Mouse (Mus musculus) intestine, embryonic 16.5 days (tissue): ENCODE data around the gene Wbp1l. TPM values are rescaled to one million over a fixed set of nuclear protein-coding genes. Genes with fewer than 3 reads are reported as not detected.

Experiments used
- ATAC-seq: fragments of 200-750 bp; cut with Nextera tagmentation; 2 replicates; pipeline ENCODE4 v1.8.0; 2017; ENCODE audit warnings: moderate TSS enrichment, moderate library complexity
- H3K27ac ChIP-seq: fragments of 300-500 bp; sonication (generic); 2 replicates; pipeline ENCODE4 v1.5.1; 2014; ENCODE audit warnings: mild to moderate bottlenecking, low read length
- H3K27me3 ChIP-seq: fragments of 300-500 bp; sonication (generic); replicated peaks from 2 replicates; pipeline ENCODE4 v1.6.1; 2014; ENCODE audit warnings: low read length, control low read depth, mixed read lengths; ENCODE audit not compliant: control insufficient read depth, insufficient read depth
- H3K36me3 ChIP-seq: fragments of 300-500 bp; sonication (generic); 2 replicates; pipeline ENCODE4 v1.6.1; 2014; ENCODE audit warnings: low read length, control low read depth; ENCODE audit not compliant: control insufficient read depth, insufficient read depth
- H3K4me1 ChIP-seq: fragments of 300-500 bp; sonication (generic); 2 replicates; pipeline ENCODE4 v1.6.1; 2014; ENCODE audit warnings: low read length, control low read depth, mixed read lengths; ENCODE audit not compliant: control insufficient read depth, insufficient read depth
- H3K4me2 ChIP-seq: fragments of 300-500 bp; sonication (generic); 2 replicates; pipeline ENCODE4 v1.6.1; 2014; ENCODE audit warnings: low read depth, low read length, control low read depth
- H3K4me3 ChIP-seq: fragments of 300-500 bp; sonication (generic); 2 replicates; pipeline ENCODE4 v1.5.1; 2014; ENCODE audit warnings: mild to moderate bottlenecking, low read length
- H3K9ac ChIP-seq: fragments of 300-500 bp; sonication (generic); 2 replicates; pipeline ENCODE4 v1.6.1; 2014; ENCODE audit warnings: low read depth, low read length
- H3K9me3 ChIP-seq: fragments of 300-500 bp; sonication (generic); 2 replicates; pipeline ENCODE4 v1.6.1; 2016; ENCODE audit warnings: low read length, control low read depth; ENCODE audit not compliant: control insufficient read depth
- WGBS: fragments of 180-500 bp; shearing (Covaris S2); extraction: QIAGEN DNeasy Blood & Tissue Kit; methylation state at CpG from one replicate; pipeline ENCODE4 v1.1.7; 2014; 5-methylcytosine and 5-hydroxymethylcytosine counted together
- polyA plus RNA-seq: library from polyadenylated mRNA; unstranded; fragments of >200 nt; fragmentation: Nextera tagmentation; extraction: Ambion mirVana; gene quantifications from 2 replicates; pipeline ENCODE4 v1.2.1, GENCODE M21; 2015

Gene Wbp1l
- polyA plus RNA-seq = 39.3 and 40.0 TPM in 2 replicates

DNA sequence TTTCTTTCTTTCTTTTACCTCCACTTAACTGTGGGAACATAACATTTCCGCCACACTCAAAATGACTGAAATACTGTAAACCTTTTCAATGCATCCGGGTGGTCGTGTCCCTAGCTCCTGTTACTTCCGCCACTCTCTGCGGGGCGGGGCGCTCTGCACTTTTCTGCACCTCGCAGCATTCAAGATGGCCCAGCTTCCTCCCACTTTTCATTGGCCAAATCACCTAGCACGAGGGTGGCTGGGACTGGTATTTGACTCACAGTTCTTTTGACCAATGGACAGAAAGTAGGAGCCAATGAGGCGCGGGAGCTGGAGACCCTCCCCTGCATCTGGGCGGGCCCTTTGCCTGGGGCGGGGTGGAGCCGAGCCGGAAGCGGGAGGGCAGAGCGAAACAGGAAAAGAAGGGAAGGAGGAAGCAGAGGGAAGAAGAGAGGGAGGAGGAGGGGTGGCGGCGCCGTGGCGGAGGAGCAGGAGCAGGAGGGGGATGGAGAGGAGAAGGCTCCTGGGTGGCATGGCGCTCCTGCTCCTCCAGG lies at the start of gene Wbp1l:
Wbp1l (plus strand) TSS at position 365 of the 533 bp plus-strand sequence.
- Histone ChIP-seq H3K27ac (peak within 1 kb of the TSS; percentile 57), H3K9ac (peak within 1 kb of the TSS; percentile 87), H3K4me1 (peaks cover 21% of the 10 kb centered on the region), H3K9me3 (no peaks in the 10 kb centered on the region), H3K27me3 (no peaks in the 10 kb centered on the region), H3K4me2 (peak within 1 kb of the TSS; percentile 69), H3K4me3 (peak within 1 kb of the TSS; percentile 96), H3K36me3 (0 out of 2 replicates have a peak, but pooled peaks cover 4% of the 10 kb centered on the region)
- WGBS = under 1% methylated on average over 21 of the region's 22 CpGs
- peak; percentile 99 for ATAC-seq

DNA sequence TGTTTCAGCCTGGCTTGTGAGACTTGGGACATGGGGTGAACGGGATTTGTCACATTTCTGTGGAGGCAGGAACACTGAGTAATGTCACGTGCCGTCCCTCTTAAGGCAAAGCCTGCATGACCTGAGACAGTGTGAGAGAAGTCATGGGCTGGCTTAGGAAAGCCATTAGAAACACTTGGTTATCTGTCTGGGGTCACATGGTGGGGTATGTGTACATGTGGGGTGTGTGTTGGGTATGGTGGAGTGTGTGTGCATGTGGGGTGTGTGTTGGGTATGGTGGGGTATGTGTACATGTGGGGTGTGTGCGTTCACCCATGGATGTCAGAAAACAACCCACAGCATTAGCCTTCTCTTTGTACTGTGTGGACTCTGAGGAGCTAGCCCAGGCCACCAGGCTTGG lies 48.5 kb upstream of the Wbp1l start:
- no peak overlapping the region for H3K9ac ChIP-seq
- ATAC-seq = no peak
- H3K27ac ChIP-seq = no peak overlapping the region
- H3K9me3 ChIP-seq = no peaks in the 10 kb centered on the region
- WGBS = 90% methylated on average over 4 of the region's 4 CpGs
- H3K27me3 ChIP-seq = no peaks in the 10 kb centered on the region
- H3K4me2 ChIP-seq = no peak overlapping the region
- H3K4me3 ChIP-seq = no peak overlapping the region
- peaks cover 4% of the 10 kb centered on the region; the same call in 1 of the 2 replicates for H3K36me3 ChIP-seq
- peaks cover 5% of the 10 kb centered on the region; the same call in 1 of the 2 replicates for H3K4me1 ChIP-seq

DNA sequence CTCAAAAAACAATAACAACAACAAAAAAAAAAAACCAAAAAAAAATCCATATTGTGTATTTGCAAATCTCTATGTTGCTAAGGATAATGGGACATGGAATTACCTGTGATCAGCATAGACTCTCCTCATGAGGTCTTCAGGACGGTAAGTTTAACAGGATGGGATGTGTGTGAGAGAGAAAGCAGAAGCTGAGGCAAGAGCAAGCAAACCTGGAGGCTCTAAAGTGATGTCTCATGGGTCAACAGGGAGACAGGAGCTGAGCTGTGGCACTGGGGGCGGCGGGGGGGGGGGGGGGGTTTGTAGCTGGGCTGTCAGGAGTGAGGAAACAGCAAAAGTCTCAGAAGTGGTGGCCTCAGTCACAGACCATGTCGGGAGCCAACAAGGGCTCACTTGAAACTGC lies 46.4 kb upstream of the Wbp1l start:
- H3K36me3 ChIP-seq = peaks cover 4% of the 10 kb centered on the region; the same call in 1 of the 2 replicates
- H3K4me2 ChIP-seq = no peak overlapping the region
- H3K27me3 ChIP-seq = no peaks in the 10 kb centered on the region
- no peak for ATAC-seq
- no peak overlapping the region for H3K4me3 ChIP-seq
- H3K9ac ChIP-seq = no peak overlapping the region
- H3K4me1 ChIP-seq = peaks cover 5% of the 10 kb centered on the region; the same call in 1 of the 2 replicates
- no peaks in the 10 kb centered on the region for H3K9me3 ChIP-seq
- H3K27ac ChIP-seq = no peak overlapping the region
- WGBS = 85% methylated on average over 3 of the region's 4 CpGs

DNA sequence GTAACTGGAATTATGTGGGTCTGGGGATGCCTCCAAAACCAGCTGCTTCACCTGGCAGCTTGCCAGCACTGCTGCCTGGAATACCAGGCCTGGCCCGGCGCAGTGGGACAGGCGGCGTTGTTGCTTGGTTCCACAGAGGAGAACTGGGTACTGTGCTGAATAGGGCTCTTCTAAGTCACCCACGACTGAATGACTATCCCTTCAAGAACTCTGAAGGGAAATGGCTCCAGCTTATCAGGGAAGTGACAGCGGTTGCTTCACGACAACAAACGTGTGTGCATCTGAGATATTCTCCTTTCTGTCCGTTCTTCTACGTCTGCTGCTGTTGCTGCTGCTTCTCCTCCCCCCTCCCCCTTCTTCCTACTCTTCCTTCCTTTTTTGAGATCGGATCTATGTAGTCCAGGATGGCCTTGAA lies 45.3 kb upstream of the Wbp1l start:
- H3K27me3 ChIP-seq = no peaks in the 10 kb centered on the region
- H3K36me3 ChIP-seq = peaks cover 4% of the 10 kb centered on the region; the same call in 1 of the 2 replicates
- 50% methylated on average over 11 of the region's 11 CpGs for WGBS
- H3K4me1 ChIP-seq = peaks cover 5% of the 10 kb centered on the region; the same call in 1 of the 2 replicates
- no peak overlapping the region for H3K9ac ChIP-seq
- H3K4me3 ChIP-seq = no peak overlapping the region
- ATAC-seq = peak; percentile 46; the same call in 1 of the 2 replicates
- H3K9me3 ChIP-seq = no peaks in the 10 kb centered on the region
- no peak overlapping the region for H3K27ac ChIP-seq
- no peak overlapping the region for H3K4me2 ChIP-seq

DNA sequence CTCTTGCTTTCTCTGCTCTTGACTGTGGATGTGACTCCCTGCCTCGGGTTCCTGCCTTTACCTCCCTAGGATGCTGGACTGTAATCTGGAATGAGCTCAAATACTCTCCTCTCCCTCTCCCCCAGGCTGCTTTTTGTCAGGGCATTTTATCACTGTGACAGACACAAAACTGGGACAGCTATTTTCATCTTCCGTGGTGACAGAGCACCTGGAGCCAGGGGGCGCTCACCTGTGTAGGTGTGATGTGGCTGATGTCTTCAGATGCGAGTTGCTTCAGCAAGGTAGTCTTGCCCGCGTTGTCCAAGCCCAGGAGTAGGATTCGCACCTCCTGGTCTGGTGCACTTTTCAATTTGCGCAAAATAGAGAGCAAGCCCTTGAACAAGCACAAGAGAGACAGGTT lies 40.9 kb upstream of the Wbp1l start:
- Histone ChIP-seq H3K4me1 (peaks cover 5% of the 10 kb centered on the region; the same call in 1 of the 2 replicates), H3K36me3 (no peaks in the 10 kb centered on the region), H3K27me3 (no peaks in the 10 kb centered on the region), H3K9me3 (no peaks in the 10 kb centered on the region), H3K27ac (no peak overlapping the region), H3K4me3 (no peak overlapping the region), H3K4me2 (no peak overlapping the region), H3K9ac (no peak overlapping the region)
- no peak for ATAC-seq
- WGBS = 75% methylated on average over 8 of the region's 8 CpGs

DNA sequence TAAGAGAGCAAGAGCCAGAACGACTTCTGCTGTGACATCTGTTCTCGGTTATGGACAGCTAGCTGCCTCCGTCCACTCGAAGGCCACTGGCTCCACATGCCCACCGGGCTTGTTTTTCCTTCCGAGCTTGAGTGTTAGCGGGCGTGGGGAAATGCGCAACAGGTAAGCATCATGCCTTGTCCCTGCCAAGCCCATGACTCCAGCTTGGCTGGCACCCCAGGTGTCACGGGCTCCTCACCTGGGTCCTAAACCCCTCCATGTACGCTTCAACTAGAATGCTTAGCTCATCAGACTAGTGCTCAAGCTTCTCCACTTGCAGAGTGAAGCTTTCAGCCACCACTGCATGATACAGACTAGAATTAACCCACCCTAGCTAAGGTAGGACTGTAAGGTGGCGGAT lies 40.3 kb upstream of the Wbp1l start:
- Histone ChIP-seq H3K9ac (no peak overlapping the region), H3K4me3 (no peak overlapping the region), H3K4me2 (no peak overlapping the region), H3K27me3 (no peaks in the 10 kb centered on the region), H3K27ac (no peak overlapping the region), H3K4me1 (peaks cover under 1% of the 10 kb centered on the region; the same call in 1 of the 2 replicates), H3K36me3 (no peaks in the 10 kb centered on the region), H3K9me3 (no peaks in the 10 kb centered on the region)
- no peak for ATAC-seq
- WGBS = 76% methylated on average over 12 of the region's 12 CpGs

DNA sequence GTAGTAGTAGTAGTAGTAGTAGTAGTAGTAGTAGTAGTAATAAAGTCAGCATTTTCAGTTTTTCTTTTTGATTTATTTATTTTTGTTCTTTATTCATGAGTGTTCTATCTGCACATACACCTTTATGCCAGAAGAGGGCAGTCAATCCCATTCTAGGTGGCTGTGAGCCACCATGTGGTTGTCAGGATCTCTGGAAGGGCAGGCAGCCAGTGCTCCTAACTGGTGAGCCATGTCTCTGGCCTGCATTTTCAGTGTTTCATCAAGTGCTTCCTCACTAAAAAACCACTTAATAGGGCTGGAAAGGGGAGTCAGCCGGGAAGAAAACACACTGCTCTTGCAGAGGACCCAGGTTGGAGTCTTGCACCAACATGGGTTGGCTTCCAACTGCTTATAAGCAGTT lies 36.8 kb upstream of the Wbp1l start:
- WGBS = 30% methylated on average over 1 of the region's 1 CpGs
- H3K4me1 ChIP-seq = no peaks in the 10 kb centered on the region
- no peaks in the 10 kb centered on the region for H3K27me3 ChIP-seq
- H3K27ac ChIP-seq = no peak overlapping the region
- no peak overlapping the region for H3K4me3 ChIP-seq
- no peaks in the 10 kb centered on the region for H3K36me3 ChIP-seq
- H3K9ac ChIP-seq = no peak overlapping the region
- no peak overlapping the region for H3K4me2 ChIP-seq
- no peak; the same call in 1 of the 2 replicates for ATAC-seq
- no peaks in the 10 kb centered on the region for H3K9me3 ChIP-seq

DNA sequence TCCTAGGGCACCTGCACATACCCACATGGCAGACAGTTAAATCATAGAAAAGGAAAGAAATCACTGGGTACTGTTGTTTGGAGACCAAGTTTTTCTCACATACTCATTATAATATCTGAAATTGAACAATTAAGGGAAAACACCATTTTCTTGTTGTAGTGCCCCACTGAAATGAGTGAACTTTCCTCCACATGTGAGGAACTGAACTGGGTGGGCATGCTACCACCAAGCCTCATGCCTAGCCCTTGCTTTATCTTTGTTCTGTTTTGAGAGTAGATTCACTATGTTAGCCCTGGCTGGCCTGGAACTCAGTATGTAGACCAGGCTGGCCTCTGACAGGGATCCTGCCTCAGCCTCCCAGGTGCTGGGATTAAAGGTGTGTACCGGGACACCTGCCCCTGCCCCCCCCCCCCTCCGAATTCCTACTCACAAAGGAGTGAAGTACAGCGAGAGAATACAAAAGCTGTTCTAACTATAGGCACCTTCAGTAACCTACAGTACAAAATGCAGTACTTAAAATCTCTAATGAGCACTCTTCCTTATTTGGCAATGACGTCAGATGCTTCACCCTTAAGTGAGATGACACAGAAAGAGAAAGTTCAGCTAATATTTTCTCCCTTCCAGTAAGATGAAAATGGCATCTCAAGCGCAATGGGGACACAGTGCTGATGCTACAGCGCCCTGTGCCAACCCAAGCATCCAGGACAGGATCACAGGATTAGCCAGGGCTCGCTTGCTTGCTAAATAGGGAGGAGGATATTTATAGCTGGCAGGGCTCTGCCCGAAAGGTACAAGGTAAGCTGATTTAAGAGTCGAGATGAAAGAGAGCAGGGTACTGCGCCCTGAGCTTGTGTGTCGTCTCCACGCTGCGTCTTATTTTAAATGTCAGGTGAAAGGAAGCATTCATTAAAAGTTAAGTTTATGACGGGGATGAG lies 36.0 kb upstream of the Wbp1l start:
- H3K4me3 ChIP-seq = no peak overlapping the region
- no peak overlapping the region for H3K27ac ChIP-seq
- no peaks in the 10 kb centered on the region for H3K9me3 ChIP-seq
- WGBS = 87% methylated on average over 14 of the region's 14 CpGs
- no peaks in the 10 kb centered on the region for H3K27me3 ChIP-seq
- no peaks in the 10 kb centered on the region for H3K36me3 ChIP-seq
- H3K4me2 ChIP-seq = no peak overlapping the region
- ATAC-seq = no peak
- H3K4me1 ChIP-seq = no peaks in the 10 kb centered on the region
- H3K9ac ChIP-seq = no peak overlapping the region

DNA sequence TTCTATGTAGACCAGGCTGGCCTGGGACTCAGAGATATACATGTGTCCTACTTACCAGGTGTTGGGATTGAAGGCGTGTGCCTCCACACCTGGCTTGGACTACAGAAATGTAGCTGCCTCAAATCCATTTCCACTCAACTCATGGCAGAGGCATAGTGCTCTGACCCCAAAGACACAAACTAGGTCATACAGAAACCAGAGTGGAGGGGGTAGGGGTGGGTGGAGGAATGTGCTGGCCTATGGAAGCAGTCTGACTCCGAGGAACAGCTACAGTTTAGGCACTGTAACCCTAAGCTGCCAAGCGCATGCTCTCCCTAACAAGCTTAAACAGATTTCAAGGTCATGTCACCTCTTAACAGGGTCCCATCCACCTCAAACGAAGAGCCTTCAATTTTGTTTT lies 35.3 kb upstream of the Wbp1l start:
- Histone ChIP-seq H3K4me2 (no peak overlapping the region), H3K27ac (no peak overlapping the region), H3K4me1 (no peaks in the 10 kb centered on the region), H3K36me3 (no peaks in the 10 kb centered on the region), H3K9me3 (no peaks in the 10 kb centered on the region), H3K27me3 (no peaks in the 10 kb centered on the region), H3K9ac (no peak overlapping the region), H3K4me3 (no peak overlapping the region)
- no peak for ATAC-seq
- whole genome bisulfite sequencing = 79% methylated on average over 4 of the region's 4 CpGs
